Mouse (Mus musculus): ENCODE measurements around the gene Cldn14. TPM values are rescaled to one million over a fixed set of nuclear protein-coding genes. Genes with fewer than 3 reads are reported as not detected.

Cldn14 gene
- polyA plus RNA-seq, 1 experiment from 2014 or later: not detected

Other genes with a start within 250 kb of the Cldn14 start
- gene Morc3, start 176.7 kb downstream of the Cldn14 start, polyA plus RNA-seq (2015; fragmentation: Nextera tagmentation; extraction: Ambion mirVana): 34.5 and 41.9 TPM in 2 replicates
- 70.0 and 74.4 TPM in 2 replicates for gene Chaf1b, start 124.9 kb downstream of the Cldn14 start, polyA plus RNA-seq (2015; fragmentation: Nextera tagmentation; extraction: Ambion mirVana)
- gene Sim2, start 76.1 kb upstream of the Cldn14 start, polyA plus RNA-seq (2015; fragmentation: Nextera tagmentation; extraction: Ambion mirVana): 0.12 and 0.35 TPM in 2 replicates

All from forebrain, embryonic 13.5 days (tissue).